Mouse (Mus musculus) embryo, embryonic 10 days (tissue): ENCODE measurements at regions not wholly inside any gene's neighbourhood (a gene's known extent, or its start where the extent isn't known, plus 50 kb on each side); places are given as distances from the start of the nearest gene placed in this dataset.

Experiments used
- DNase-seq: peaks from one replicate; pipeline ENCODE4 v3.0.0-alpha.2; 2015; ENCODE audit warnings: low spot score

DNA sequence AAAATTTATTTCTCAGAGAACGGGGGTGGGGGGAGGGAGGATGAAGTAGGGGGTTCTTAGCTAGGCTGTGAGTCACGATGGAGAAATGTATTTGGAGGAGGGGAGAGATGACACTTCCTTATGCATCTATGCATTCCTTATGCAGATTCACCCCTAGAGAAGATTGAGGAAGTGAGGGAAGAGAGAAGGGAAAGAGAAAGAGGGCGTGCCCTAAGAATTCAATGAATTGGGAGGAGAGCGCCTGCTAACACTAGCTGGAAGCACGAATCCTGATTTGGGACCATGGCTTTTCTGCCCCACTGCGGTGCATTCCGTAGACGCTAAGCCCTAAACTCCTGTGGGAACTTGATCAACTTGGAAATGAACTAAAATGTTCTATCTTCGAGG lies 56.1 kb downstream of the Foxi3 start:
- no peak for DNase-seq

GRCm38 (mm10) chr6:71012823-71013461 lies 56.6 kb downstream of the Foxi3 start:
- DNase-seq: peak; percentile 91

DNA sequence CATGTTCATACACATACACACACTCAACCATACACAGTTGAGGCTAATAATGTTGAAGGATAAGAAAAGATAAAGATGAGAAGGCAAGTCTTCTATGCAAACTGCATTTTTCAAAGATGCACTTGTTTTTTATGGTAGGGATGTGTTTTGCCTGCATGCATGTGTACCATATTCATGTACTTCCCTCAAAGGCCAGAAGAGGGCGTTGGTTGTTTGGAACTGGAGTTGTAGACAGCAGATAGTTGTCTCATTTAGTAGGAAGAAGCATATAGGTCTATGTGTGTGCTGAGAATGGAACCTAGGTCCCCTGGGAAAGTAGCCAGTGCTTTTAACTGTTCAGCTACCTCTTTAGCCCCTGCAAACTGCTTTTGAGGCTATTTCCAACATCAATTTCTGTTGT lies 60.1 kb downstream of the Foxi3 start:
- DNase-seq: no peak

DNA sequence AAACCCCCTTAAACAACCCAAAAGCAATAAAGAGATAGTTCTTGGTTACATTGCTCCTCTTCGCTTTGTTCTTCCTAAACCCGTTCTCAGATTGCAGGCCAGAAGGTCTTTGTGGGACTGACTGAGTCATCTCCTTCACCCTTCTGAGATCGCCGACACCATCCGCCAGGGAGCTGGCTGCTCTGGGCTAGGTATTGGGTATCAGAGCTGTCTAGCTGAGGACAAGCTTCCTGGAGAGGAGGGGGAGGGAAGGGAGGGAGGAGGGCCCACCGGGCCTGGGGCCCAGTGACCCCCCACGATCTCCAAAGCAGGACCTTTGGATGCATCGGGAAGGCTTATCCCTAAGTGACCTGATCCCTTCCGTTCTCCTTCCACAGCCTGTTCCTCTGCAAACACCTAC lies 65.0 kb downstream of the Foxi3 start:
- peak; percentile 23 for DNase-seq

GRCm38 (mm10) chr6:71025472-71025871 lies 69.1 kb downstream of the Foxi3 start:
- no peak for DNase-seq

GRCm38 (mm10) chr6:71029663-71030062 lies 73.3 kb downstream of the Foxi3 start:
- DNase-seq: no peak

DNA sequence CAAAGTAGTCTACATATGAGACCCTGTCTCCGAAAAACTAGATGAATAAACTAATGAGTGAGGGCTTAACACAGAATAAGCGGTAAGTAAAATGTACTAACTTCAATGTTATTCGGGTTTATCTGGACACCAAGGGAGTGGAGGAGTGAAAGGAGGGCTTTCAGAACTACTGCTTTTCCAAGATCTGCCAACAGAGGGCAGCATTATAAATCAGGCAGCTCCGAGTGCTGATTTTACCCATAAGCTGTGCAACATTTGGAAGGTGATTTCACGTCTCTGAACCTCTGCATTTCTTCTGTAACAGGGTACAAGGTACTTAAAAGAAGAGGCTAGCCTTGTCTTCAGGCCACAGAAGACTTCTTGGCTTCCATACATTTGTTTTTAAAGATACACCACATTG lies 74.2 kb downstream of the Foxi3 start:
- DNase-seq: no peak

- no peak for DNase-seq
Measured at GRCm38 (mm10) chr6:71044241-71044640, 87.9 kb downstream of the Foxi3 start.

- no peak for DNase-seq
Measured at GRCm38 (mm10) chr6:71045261-71045660, 88.9 kb downstream of the Foxi3 start.

- DNase-seq: peak; percentile 41
Measured at GRCm38 (mm10) chr6:71048199-71049094, 92.1 kb downstream of the Foxi3 start.

DNA sequence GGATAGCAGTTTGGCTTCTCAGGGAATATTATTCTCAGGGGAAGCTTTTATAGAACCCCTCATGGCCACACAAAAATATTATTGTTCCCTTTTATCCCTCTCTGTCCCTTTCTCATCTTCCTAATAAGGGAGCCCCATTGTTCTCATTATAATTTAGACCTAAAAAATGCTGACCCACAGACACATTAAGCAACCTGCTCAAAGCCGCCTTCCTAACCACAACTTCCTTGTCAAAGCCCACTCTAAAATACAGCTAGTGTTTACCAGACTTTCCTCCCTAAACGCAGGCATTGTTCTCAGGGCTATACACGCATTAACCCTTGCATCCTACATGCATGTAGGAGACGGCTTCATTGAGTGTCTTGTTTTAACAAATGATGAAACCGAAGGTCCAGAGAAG lies 93.9 kb downstream of the Foxi3 start:
- no peak for DNase-seq

- peak; percentile 51 for DNase-seq
Measured at GRCm38 (mm10) chr6:71050754-71051213, 93.5 kb downstream of the Thnsl2 start.

- DNase-seq: no peak
Measured at GRCm38 (mm10) chr6:71057209-71057858, 86.9 kb downstream of the Thnsl2 start.

DNA sequence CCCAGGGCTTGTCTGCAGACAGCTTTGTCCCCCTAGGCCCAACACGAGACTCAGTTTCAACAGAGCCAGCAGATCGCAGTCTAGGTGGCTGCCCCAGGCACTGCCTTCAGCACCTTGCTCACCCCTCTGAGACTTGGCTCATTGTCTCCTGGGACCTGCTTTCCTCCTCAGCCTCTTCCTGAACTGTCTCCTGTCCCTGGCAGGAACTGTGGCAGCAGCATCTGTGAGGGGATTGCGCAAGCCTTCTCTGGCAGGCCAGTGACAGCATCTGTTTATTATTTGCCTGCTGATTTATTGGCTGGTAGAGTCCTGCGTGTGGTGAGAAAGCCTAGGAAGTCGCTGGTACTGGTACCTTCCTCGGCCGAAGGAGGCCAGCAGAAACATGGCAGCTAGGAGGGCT lies 84.1 kb downstream of the Thnsl2 start:
- DNase-seq: no peak

DNA sequence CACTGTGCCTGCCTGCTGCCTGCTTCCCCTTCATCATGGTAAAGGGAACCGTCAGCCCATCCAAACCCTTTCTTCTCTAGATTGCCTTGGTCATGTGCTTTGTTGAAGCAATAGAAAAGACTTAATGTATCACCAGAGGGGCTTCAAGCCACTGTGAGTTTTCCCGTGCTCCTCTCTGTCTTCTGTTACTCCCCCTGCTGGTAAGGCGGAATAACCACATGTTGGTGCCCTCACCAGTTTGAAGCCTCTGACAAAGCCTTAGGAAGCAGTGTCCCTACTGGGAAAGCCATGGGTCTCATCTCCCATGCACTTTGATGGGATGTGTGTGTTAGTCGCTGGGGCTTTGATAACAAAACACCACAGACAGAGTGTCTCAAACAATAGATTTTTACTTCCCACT lies 81.3 kb downstream of the Thnsl2 start:
- no peak for DNase-seq

- DNase-seq: no peak
Measured at GRCm38 (mm10) chr6:71065428-71065827, 78.8 kb downstream of the Thnsl2 start.

DNA sequence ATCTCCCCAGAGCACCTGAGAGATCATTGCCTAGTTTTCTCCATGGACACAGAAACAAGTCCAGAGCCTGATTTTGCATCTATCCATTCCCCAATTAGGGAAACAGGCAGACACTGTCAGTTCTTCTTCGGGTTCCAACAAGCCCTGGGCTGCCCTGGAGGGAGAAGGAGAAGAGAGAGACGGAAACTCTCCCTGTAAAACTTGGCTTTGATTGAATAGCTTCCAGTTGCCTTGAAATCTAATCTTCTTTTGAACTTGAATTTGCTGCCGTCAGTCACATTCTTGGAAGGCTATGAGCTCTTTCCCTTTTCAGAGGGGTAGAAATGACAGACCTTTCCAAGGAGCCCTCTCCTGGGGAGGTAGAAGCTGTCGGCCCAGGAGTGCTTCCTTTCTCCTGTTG lies 75.0 kb downstream of the Thnsl2 start:
- DNase-seq: no peak

- no peak for DNase-seq
Measured at GRCm38 (mm10) chr6:71074789-71075191, 69.4 kb downstream of the Thnsl2 start.
